Mouse (Mus musculus) splenic B cell, adult 2 months (primary cell): ENCODE measurements around the gene Dzip3.
A peak's percentile ranks its signal among the peaks of the same experiment; 100 is the strongest.

ENCODE experiments used
- DNase-seq: peaks from one replicate; pipeline ENCODE4 v3.0.0-alpha.2; 2011; ENCODE audit warnings: low read depth, low spot score
- H3K27me3 ChIP-seq: 2 replicates; pipeline ENCODE4 v1.6.1; 2012; ENCODE audit warnings: mild to moderate bottlenecking, low read length, moderate library complexity, mixed read lengths; ENCODE audit not compliant: control insufficient read depth, poor library complexity, insufficient read depth, severe bottlenecking
- H3K36me3 ChIP-seq: 2 replicates; pipeline ENCODE4 v1.6.1; 2012; ENCODE audit warnings: mild to moderate bottlenecking, low read length, moderate library complexity, mixed read lengths; ENCODE audit not compliant: control insufficient read depth, poor library complexity, insufficient read depth, severe bottlenecking

The Dzip3 gene

GRCm38 (mm10) chr16:48941805-48942204 is 52.2 kb downstream of the Dzip3 start:
- H3K36me3 ChIP-seq, result peaks cover 2% of the 10 kb centered on the region; the same call in 1 of the 2 replicates
- peak; percentile 47 for DNase-seq
- no peaks in the 10 kb centered on the region for H3K27me3 ChIP-seq

GRCm38 (mm10) chr16:48923724-48924123 is 70.2 kb downstream of the Dzip3 start:
- H3K36me3 ChIP-seq, result 0 out of 2 replicates have a peak, but pooled peaks cover 8% of the 10 kb centered on the region
- H3K27me3 ChIP-seq, result no peaks in the 10 kb centered on the region
- DNase-seq, result no peak

GRCm38 (mm10) chr16:48913206-48913605 is 80.8 kb downstream of the Dzip3 start:
- DNase-seq, result no peak
- Histone ChIP-seq H3K27me3 (no peaks in the 10 kb centered on the region), H3K36me3 (no peaks in the 10 kb centered on the region)

GRCm38 (mm10) chr16:48911184-48911583 is 82.8 kb downstream of the Dzip3 start:
- H3K36me3 ChIP-seq, result no peaks in the 10 kb centered on the region
- H3K27me3 ChIP-seq, result no peaks in the 10 kb centered on the region
- no peak for DNase-seq

- Histone ChIP-seq H3K36me3 (no peaks in the 10 kb centered on the region), H3K27me3 (no peaks in the 10 kb centered on the region)
- DNase-seq, result no peak
Observed at GRCm38 (mm10) chr16:48899868-48900267, 94.1 kb downstream of the Dzip3 start.

GRCm38 (mm10) chr16:48890733-48891132 is 103.2 kb downstream of the Dzip3 start:
- H3K27me3 ChIP-seq, result no peaks in the 10 kb centered on the region
- H3K36me3 ChIP-seq, result no peaks in the 10 kb centered on the region
- DNase-seq, result no peak
